Mouse (Mus musculus) embryo, embryonic 11.5 days (tissue): ENCODE results near the gene Ephb1.

Experiments used
- DNase-seq: peaks from one replicate; pipeline ENCODE4 v3.0.0-alpha.2; 2012; ENCODE audit warnings: low read depth, low spot score

Ephb1 gene

DNA sequence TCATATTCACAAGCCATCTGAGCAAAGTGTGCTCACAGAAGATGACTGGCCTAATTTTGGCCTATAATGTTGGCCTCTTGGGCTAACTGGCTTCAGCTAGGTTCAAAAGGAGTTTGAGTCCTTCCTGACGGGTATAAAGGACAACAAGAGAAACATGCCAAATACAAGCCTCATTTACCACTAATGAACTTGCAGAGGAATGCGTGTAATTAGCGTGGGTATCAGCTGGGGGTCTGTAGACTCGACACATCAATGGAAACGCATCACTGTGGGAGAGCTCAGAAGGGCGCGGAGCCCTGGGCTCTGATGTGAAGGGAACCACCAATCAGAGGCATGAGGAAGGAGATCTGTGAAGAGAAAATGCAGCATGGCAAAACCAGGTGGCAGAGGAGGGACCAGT, 108.9 kb downstream of the Ephb1 start:
- DNase-seq, result no peak

DNA sequence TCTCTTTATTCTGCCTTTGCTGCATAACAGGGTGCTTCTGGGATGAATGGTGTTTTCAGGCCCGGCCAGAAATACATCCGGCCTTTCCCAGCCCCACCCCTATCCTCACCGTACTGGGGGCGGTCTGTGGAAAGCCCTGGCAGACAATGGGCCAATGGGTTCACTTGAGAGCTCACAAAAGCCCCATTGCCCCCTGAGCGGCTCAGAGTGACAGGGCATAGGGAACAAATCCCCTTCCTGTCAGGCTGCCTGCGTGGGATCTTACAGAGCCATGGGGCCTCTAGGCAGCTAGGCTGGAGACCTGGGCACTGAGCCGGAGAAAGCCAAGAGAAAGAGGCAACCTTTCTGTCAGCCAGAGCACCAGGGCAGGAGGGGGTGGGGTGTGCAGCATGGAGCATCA, 111.2 kb downstream of the Ephb1 start:
- no peak for DNase-seq

GRCm38 (mm10) chr9:102241546-102241945, 112.9 kb downstream of the Ephb1 start:
- DNase-seq, result no peak

DNA sequence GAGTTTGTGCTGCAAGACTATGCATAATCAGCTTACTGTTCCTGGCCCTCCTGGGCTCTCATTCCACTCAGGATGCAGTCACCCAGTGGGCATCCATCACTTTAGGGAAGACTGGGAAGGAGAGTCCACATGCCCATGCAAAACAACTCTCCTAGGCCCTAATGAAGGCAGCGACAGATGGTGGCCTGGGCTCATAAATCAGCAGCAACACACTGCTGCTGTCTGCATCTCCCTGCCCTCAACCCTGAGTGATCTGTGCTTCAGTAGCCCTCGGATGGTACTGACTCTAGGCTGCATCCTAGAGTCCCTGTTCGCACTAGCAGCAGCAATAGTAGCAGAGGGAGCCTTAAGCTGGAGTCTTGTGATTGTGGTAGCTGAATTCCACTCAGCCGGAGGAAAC, 114.3 kb downstream of the Ephb1 start:
- DNase-seq, result no peak

DNA sequence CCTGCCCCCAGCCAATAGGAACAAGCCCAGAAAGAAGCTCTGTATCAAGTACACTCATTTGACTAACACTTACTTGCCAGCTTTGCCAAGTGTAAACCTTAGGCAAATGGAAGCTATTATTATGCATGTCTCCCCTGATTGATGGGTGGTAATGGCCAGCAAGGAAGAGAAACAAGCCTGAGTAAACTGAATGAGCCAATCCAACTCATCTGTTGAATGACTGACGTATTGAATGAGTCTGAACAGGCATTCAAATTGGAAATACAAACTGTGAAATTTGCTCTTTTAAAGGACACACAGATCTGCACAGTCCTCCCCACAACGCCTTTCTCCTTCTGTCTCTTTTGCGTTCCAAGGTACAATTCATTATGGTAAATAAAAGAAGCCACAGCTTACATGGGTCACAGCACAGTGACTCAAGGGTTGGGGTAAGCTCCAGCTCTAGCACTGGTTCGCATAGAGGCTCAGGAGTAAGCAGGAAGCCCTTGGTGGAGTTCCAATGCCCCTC, 119.0 kb downstream of the Ephb1 start:
- no peak for DNase-seq

GRCm38 (mm10) chr9:102231248-102231647, 123.2 kb downstream of the Ephb1 start:
- DNase-seq, result no peak

GRCm38 (mm10) chr9:102216746-102217566, 137.5 kb downstream of the Ephb1 start:
- DNase-seq, result no peak

DNA sequence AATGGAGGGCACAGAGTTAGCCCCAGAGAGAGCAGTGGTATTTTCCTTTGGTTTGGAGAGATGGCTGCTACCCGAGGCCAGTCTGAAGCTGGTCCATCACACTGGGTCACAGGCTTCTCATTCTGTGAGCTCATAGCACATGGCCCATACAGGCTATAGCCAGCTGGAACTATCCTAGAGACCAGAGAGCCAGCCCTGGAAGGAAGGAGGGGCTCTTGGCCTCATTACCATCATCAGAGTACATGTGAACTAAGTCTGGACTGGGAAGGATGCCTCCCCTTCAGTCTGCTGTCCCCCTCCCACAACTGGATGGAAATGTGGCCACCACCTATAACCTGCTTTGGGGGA, 142.5 kb downstream of the Ephb1 start:
- no peak for DNase-seq

DNA sequence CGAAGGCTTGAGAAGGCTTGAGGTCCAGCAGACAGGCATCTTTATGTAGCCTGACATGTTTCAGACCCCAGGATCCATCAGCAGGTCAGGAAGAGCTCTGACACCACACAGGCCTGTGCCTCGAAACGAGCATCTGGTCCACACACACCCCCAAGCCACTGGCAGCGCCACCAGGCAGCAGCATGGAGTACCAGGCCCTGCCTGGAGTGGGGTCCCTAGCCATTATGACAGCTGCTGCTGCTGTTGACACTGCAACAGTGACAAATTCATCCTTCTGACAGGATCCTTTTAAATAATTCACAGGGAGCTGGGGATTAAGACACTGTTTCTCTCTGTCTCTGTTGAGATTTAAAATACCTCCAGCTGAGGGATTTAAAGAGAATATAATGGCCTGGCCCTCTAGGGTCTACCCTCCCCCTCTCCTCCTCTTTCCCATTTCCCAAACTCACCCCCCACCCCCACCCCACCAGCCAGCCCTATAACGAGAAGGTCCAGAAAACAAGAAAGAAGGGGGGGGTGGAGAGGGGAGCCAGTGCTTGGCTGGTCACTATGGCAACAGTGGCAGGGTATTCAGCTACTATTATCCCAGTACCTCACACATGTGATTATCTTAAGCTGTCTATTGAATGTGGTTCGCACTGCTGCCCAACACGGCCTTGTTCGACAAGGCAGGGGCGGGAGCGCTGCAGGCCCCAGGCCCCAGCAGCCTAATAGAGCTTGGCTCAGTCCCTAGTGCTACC, 143.0 kb downstream of the Ephb1 start:
- DNase-seq, result no peak

DNA sequence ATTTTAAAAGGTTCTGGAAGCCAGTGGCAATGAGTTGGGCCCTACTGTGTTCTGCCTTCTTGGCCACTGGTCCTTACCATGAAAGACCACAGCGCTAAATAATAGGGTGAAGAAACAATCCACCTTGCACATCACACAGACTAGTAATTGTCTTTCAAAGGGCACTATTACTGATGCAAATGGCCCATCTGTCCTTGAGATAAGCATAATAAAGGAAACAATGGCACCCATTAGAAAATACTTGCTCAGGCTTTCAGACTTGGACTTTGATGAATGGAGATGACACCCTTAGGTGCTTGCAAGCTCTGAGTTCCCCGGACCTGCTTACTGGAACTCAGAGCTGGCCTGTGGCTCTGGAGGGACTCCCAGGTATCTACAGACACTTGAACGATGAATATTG, 149.0 kb downstream of the Ephb1 start:
- no peak for DNase-seq

- no peak for DNase-seq
Observed at GRCm38 (mm10) chr9:102201867-102202266, 152.6 kb downstream of the Ephb1 start.

GRCm38 (mm10) chr9:102196856-102197255, 157.6 kb downstream of the Ephb1 start:
- no peak for DNase-seq

DNA sequence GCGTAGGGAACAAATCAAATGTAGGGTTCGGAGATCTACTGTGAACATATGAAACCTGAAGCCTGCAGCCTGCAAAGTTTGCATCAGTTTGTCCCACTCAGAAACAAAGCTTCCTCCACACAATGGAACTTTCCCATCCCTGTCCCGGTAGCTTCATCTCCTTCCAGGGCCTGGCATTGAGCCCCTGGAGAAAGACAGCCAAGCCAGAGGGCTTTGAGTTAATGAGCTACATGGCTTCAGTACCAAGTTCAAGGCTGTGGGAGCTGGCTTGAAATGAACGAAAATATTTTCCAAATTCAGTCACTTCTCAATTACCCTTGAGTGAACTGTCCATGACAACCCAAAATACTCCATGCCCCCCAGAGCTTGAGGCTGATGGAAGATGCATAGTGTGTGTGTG, 160.4 kb downstream of the Ephb1 start:
- no peak for DNase-seq

DNA sequence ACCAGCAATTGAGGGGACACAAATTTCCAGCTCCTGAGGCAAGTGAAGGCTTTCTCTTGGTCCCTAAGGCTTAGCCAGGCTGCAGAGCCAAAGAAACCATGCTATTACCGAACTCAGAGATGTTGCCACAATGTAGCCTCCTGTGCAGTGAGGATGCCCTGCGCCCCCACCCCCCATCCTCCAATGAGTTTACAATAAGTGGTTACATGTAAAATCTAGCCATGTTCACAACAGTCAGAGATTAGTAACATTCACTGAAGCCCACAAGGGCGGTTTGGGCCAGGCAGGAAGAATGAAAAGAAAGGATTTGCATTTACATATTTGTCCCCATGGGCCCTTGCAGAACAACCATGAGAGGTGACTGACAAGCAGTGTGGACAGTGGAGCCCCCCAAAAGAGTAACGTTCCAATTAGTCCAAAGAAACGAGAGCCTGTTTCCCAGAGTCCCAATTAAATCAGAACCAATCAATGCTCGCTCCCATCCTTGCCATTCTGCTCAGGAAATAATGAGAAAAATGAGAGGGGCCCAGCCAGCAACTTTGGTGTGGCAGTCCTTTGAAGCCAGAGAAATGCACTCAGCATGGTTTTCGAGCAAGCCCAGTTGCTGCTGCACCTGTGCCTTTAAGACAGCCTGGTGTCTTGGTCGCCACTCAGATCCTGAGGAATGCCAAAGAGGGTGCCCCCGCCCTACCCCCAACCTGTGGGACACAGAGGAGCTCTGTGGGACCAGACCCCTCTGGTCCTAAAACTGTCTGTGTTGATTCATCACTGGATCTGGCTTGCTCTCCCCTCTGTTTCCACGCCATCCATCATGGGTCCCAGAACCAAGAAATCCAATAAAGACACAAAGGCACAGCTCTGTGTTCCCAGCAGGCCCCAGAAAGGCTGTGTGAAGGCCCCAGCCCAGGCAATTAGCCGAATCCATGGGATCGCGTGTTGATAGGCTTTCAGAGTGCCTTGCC, 161.5 kb downstream of the Ephb1 start:
- peak; percentile 39 for DNase-seq

DNA sequence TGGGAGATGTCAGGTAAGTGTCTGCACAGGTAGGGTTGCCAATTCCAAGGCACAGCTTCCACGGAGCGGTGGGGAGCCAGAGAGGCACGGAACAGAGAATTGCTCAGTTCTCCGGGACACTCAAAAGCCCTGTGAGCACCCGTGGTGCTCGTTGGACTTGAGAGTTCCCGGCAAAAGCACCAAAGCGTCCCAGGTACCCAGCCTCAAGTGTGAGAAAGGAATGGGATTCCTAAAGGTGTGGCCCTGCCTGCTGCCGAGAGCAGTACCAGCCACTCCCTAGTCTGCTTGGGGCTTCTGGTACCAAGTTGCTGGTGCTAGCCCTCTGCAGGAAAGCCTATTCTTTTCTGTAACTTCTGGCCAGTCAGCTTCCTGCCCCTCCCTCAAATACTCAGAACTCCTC, 164.4 kb downstream of the Ephb1 start:
- DNase-seq, result no peak

GRCm38 (mm10) chr9:102189406-102189805, 165.1 kb downstream of the Ephb1 start:
- no peak for DNase-seq

DNA sequence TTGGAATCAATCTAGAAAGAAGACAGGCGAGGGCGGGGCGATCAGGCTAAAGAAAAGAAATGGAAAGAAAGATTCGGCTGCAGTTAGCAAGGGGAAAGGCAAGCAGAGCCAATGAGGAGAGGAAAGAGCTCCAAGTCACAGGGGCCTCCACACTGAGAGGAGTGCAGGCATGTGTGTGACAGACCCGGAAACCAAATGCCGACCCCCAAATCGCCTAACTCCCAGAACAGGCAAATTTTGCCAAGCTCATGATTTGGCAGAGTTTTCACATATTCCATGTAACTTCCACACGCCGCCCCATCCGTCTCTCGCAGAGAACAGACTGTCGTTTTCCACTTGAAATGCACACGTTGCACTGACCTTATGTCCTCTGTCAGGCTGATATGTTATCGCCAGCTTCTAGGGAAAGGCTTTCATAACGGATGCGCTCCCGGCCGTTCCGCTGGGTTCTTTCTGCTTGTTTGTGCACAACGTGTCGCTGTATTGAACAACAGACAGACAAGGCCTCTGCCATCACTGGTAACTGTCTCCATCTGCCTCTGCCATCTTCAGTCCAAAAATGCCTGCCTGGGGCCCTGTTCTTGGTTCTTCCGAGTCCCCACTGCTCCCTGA, 170.7 kb downstream of the Ephb1 start:
- no peak for DNase-seq

DNA sequence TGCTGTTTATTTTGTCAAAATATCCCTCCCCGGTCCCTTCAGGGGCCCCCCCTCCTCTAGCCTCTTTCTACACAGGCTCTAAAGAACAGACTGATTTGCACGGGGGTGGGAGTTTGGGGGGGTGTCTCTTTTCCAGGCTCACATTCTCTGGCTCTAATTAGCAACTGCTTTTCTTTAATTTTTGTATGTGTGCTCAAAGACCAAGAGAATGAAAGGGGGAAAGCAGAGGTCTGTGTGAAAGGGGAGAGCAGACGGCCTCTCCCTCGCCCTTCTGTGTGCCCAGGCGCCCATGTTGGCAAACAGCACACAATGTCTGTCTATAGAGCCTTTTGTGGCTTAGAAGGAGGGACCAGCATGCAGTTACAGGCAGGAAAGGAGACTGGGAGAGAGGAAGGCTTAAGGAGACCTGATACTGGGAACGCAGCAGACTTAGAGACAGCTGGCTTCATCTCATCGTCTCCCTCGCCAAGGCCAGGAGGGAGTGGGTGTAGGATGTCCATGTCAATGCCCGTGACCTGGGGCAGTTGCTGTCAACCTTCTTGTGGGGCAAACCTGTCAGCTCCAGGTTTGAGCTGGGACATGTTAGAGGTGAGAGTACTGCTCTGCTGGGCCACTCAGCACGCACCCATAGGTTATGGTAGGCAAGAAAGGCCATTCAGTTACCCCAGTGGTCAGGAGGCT, 172.5 kb downstream of the Ephb1 start:
- DNase-seq, result no peak

DNA sequence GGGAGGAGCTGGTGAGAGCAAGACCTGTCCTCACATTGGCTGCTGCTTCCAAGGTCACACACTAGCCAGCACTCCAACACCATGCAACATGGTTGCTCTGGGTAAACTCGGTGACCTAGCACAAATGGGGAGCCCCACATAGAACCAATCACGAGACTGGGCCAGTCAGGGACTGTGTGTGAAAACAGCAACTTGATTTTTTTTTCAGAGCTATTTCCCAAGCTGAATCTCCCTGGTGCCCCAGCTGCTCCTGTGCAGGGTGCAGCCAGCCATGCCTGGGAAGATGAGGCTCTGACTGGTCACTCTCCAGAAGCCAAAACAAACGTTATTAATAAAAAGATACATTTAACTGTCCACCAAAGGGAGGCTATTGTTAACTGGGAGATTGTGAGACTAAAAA, 173.2 kb downstream of the Ephb1 start:
- no peak for DNase-seq

DNA sequence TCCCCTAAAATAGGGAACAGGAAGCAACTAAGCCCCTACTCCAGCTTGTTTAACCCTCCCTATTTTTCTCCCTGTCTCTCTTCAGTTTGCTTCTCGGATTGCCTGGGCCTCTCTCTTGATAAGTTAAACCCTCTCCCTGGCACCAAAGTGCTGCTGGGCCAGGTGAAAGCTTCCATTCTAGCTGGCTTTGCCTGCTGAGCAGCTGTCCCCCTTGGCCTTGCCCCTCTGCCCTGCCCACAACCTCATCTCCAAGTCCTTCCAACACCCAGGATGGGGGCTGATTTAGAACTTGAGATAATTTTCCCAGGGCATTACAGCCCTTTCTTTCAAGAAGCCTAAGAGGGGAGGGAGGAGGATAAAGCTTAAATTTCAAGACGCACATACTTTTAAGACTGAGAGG, 174.0 kb downstream of the Ephb1 start:
- DNase-seq, result no peak

DNA sequence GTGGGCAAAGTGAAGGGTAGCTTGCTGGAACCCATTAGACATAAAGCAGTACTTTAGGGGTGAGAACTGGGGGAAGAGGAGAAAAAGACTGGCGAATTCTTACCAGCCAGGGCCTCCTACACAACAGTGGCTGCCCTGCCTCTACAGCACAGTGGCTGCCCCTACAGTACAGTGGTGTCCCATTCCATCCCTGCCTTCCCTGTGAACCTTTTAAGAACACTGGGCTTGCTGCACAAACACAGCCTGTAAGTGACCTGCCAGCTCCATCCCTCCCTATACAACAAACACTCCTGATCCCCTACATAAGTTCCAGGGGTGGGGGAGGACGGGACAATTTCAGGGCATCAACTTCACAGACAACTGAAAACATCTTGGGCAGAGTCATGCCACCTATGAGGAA, 174.4 kb downstream of the Ephb1 start:
- DNase-seq, result no peak
